Comparison of ENCODE assay signal across 14 mouse cellular contexts in the genomic region with DNA sequence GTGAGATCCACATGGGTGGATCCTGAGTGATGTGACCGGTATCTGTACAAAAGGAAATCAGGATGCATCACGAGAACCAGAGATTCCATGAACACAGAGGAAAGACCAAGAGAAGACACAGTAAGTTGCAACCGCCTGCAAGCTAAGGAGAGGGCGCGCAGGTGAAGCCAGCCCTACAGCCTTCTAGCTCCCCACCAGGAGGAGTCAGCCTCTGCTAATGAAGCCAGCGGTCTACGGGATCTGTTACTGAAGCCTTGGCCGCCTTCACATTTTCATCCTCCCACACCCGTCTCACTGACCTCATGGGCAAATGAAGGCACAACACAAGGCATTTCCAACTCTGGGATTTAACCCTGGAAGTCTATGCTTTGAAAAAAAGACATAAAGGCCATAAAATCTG.
"Had no signal": no experiment of that assay in that cellular context is flagged by ENCODE, and none has a peak within 500 bp of the region (broad histone marks: within the 10 kb centered on the region; RNA-seq: fewer than 3 reads in every experiment).

No protein-coding gene starts in this region.

- H3K9me3 ChIP-seq: limb, embryonic 15.5 days; liver, embryonic 13.5 days; midbrain, embryonic 10.5 days; neural tube, embryonic 15.5 days; stomach, embryonic 15.5 days had no signal

- H3K36me3 ChIP-seq: liver, embryonic 13.5 days; neural tube, embryonic 15.5 days had no signal

- H3K4me2 ChIP-seq: limb, embryonic 15.5 days; liver, embryonic 13.5 days; neural tube, embryonic 15.5 days; stomach, embryonic 15.5 days had no signal

- H3K4me3 ChIP-seq: limb, embryonic 15.5 days; liver, embryonic 13.5 days; midbrain, embryonic 10.5 days; myocyte; neural tube, embryonic 15.5 days; stomach, embryonic 15.5 days had no signal

- DNase-seq: kidney, adult 18-20 months; kidney, postnatal 14 days; layer of hippocampus, postnatal 36 days; liver, embryonic 13.5 days; lung, adult 18-20 months; midbrain, embryonic 14.5 days; right cerebral cortex, adult 18-20 months; spleen, adult 18-20 months; thymus, postnatal 36 days had no signal

- H3K9ac ChIP-seq: limb, embryonic 15.5 days; liver, embryonic 13.5 days; neural tube, embryonic 15.5 days; stomach, embryonic 15.5 days had no signal

- H3K27ac ChIP-seq: limb, embryonic 15.5 days; liver, embryonic 13.5 days; midbrain, embryonic 10.5 days; neural tube, embryonic 15.5 days; stomach, embryonic 15.5 days had no signal

- H3K27me3 ChIP-seq: limb, embryonic 15.5 days; liver, embryonic 13.5 days; neural tube, embryonic 15.5 days; stomach, embryonic 15.5 days had no signal
